Mouse (Mus musculus) forebrain, embryonic 10.5 days (tissue): ENCODE measurements at regions not wholly inside any gene's neighbourhood (a gene's known extent, or its start where the extent isn't known, plus 50 kb on each side); places are given as distances from the start of the nearest gene placed in this dataset.

Experiments used
- DNase-seq: peaks from one replicate; pipeline ENCODE4 v3.0.0-alpha.2; 2017; ENCODE audit warnings: low spot score; ENCODE audit errors: extremely low spot score
- H3K27ac ChIP-seq: fragments of 300-500 bp; sonication (generic); 2 replicates; pipeline ENCODE4 v1.5.1; 2016; ENCODE audit warnings: mild to moderate bottlenecking
- H3K27me3 ChIP-seq: fragments of 300-500 bp; sonication (generic); 2 replicates; pipeline ENCODE4 v1.6.1; 2016; ENCODE audit warnings: mild to moderate bottlenecking; ENCODE audit not compliant: poor library complexity, severe bottlenecking
- H3K36me3 ChIP-seq: fragments of 300-500 bp; sonication (generic); replicated peaks from 2 replicates; pipeline ENCODE4 v1.6.1; 2016; ENCODE audit warnings: mild to moderate bottlenecking, moderate library complexity
- H3K4me1 ChIP-seq: fragments of 300-500 bp; sonication (generic); 2 replicates; pipeline ENCODE4 v1.6.1; 2016
- H3K4me3 ChIP-seq: fragments of 300-500 bp; sonication (generic); 2 replicates; pipeline ENCODE4 v1.5.1; 2016; ENCODE audit warnings: mild to moderate bottlenecking, moderate library complexity
- H3K9me3 ChIP-seq: fragments of 300-500 bp; sonication (generic); 2 replicates; pipeline ENCODE4 v1.6.1; 2016; ENCODE audit warnings: mild to moderate bottlenecking, moderate library complexity
- WGBS: fragments of 180-500 bp; shearing (Covaris S2); methylation state at CpG from one replicate; pipeline ENCODE4 v1.1.7; 2016; 5-methylcytosine and 5-hydroxymethylcytosine counted together

DNA sequence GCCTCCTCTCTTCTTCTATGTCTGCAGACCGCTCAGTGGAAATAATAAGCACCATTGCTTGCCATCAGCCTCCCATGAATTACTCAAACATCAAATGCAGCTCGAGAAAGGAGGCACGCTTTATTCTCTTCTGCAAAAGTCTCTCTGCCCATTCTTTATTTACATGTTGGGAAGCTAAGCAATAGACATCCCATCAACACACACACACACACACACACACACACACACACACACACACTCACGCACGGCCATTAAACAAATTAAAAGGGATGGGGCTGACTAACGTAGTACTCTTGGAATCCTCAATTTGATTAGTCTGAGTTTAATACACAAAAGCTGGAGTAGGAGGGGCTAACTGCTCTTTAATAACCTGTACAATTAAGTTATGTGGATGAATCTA, 167.7 kb downstream of the Ascl1 start:
- peak overlapping the region; percentile 56; the same call in 1 of the 2 replicates for H3K27ac ChIP-seq
- H3K27me3 ChIP-seq, result 0 out of 2 replicates have a peak, but pooled peaks cover 4% of the 10 kb centered on the region
- 46% methylated on average over 6 of the region's 6 CpGs for WGBS
- no peaks in the 10 kb centered on the region for H3K36me3 ChIP-seq
- peaks cover 19% of the 10 kb centered on the region for H3K4me1 ChIP-seq
- DNase-seq, result no peak
- no peak overlapping the region; the same call in 1 of the 2 replicates for H3K4me3 ChIP-seq
- H3K9me3 ChIP-seq, result no peaks in the 10 kb centered on the region

GRCm38 (mm10) chr10:87325143-87325542, 168.3 kb downstream of the Ascl1 start:
- Histone ChIP-seq H3K27me3 (0 out of 2 replicates have a peak, but pooled peaks cover 4% of the 10 kb centered on the region), H3K27ac (peak overlapping the region; percentile 56), H3K4me1 (peaks cover 19% of the 10 kb centered on the region), H3K36me3 (no peaks in the 10 kb centered on the region), H3K9me3 (no peaks in the 10 kb centered on the region), H3K4me3 (no peak overlapping the region; the same call in 1 of the 2 replicates)
- no peak for DNase-seq
- WGBS, result 50% methylated on average over 9 of the region's 9 CpGs

DNA sequence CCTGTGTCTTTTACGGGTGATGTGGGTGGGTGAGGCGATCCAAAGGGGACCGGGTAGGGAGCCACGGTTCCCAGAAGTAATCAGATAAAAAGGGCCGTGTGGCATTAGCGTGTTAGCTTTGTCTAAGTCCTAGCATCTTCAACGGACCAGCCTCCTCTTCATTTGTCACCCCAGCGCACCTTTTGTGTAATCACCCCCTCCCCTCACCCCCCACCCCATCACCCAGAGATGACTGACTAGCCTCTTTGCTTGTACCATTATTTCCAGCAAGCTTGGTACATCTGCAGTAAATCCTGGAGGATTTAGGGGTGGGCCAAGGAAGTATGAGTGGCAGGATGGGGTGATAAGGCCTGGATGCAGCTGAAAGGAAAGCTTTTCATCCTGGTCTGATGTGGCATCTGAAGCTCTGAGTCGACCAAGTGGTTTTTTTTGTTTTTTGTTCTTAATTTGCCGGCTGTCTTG, 183.8 kb downstream of the Ascl1 start:
- peaks cover 29% of the 10 kb centered on the region for H3K9me3 ChIP-seq
- peaks cover 17% of the 10 kb centered on the region for H3K27me3 ChIP-seq
- DNase-seq, result no peak
- peak overlapping the region; percentile 68; the same call in 1 of the 2 replicates for H3K27ac ChIP-seq
- peak overlapping the region; percentile 23; the same call in 1 of the 2 replicates for H3K4me3 ChIP-seq
- peaks cover 3% of the 10 kb centered on the region; the same call in 1 of the 2 replicates for H3K36me3 ChIP-seq
- peaks cover 22% of the 10 kb centered on the region for H3K4me1 ChIP-seq
- WGBS, result 22% methylated on average over 10 of the region's 10 CpGs

DNA sequence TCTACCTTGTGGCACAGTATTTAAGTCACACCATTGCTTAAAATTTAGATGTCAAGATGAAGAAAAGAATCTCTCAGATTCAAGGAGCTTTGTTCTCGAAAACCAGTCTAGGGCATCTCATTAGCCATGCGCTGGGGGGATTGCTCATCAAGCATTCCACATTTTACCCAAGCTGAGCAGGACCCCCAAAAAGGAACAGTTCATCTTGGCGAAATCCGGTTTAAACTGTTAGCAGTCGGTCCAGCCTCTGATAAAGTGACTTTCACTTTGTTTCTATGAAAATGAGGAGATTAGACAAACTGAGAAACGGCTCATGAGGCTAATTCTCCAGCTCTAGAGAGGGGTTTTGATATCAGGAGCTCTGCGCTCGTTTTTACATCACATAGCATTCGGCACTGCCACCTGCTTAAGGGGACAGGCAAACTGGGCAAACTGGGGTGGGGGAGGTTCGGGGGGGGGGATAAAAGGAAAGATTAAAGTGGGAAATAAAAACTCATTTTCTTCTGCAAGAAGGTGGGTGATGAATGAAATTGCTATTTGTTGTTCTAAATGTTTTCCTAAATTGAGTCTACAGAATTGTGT, 184.6 kb downstream of the Ascl1 start:
- Histone ChIP-seq H3K9me3 (peaks cover 29% of the 10 kb centered on the region), H3K4me1 (peaks cover 22% of the 10 kb centered on the region), H3K36me3 (peaks cover 3% of the 10 kb centered on the region; the same call in 1 of the 2 replicates), H3K27me3 (peaks cover 17% of the 10 kb centered on the region), H3K4me3 (no peak overlapping the region), H3K27ac (peak overlapping the region; percentile 44; the same call in 1 of the 2 replicates)
- DNase-seq, result no peak
- WGBS, result 37% methylated on average over 10 of the region's 10 CpGs

GRCm38 (mm10) chr10:87297166-87297565, 196.3 kb downstream of the Ascl1 start:
- H3K4me1 ChIP-seq, result peaks cover 9% of the 10 kb centered on the region
- 67% methylated on average over 5 of the region's 5 CpGs for WGBS
- DNase-seq, result no peak
- H3K36me3 ChIP-seq, result no peaks in the 10 kb centered on the region
- no peaks in the 10 kb centered on the region for H3K9me3 ChIP-seq
- H3K4me3 ChIP-seq, result no peak overlapping the region
- peaks cover 3% of the 10 kb centered on the region; the same call in 1 of the 2 replicates for H3K27me3 ChIP-seq
- no peak overlapping the region for H3K27ac ChIP-seq

- 6% methylated on average over 2 of the region's 2 CpGs for WGBS
- no peak overlapping the region for H3K4me3 ChIP-seq
- no peak for DNase-seq
- H3K27me3 ChIP-seq, result peaks cover 11% of the 10 kb centered on the region
- no peaks in the 10 kb centered on the region for H3K36me3 ChIP-seq
- peak overlapping the region; percentile 20; the same call in 1 of the 2 replicates for H3K27ac ChIP-seq
- no peaks in the 10 kb centered on the region for H3K9me3 ChIP-seq
- peaks cover 9% of the 10 kb centered on the region for H3K4me1 ChIP-seq
Observed at GRCm38 (mm10) chr10:87293317-87293716, 200.1 kb downstream of the Ascl1 start.

DNA sequence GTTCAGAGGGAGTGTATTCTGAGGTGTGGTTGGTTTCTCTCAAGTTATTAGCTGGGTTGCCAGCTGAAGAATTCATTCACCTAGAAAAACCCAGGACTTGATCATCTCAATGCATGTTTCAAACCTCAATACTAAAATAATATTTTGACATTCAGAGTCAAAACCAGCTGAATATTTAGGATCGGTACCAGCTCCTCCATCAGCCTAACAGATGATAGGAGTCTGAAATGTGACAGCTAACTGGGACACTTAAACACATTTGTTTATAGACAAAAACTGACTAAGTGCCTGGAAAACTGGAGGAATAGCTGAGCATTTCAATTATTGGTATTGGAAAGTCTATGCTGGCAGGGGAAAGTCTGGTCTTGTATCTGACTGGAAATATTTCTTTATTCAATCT, 206.6 kb downstream of the Ascl1 start:
- Histone ChIP-seq H3K4me3 (no peak overlapping the region), H3K27ac (no peak overlapping the region), H3K9me3 (no peaks in the 10 kb centered on the region), H3K36me3 (no peaks in the 10 kb centered on the region), H3K4me1 (no peaks in the 10 kb centered on the region), H3K27me3 (peaks cover 8% of the 10 kb centered on the region)
- no peak for DNase-seq
- WGBS, result 98% methylated on average over 1 of the region's 1 CpGs

DNA sequence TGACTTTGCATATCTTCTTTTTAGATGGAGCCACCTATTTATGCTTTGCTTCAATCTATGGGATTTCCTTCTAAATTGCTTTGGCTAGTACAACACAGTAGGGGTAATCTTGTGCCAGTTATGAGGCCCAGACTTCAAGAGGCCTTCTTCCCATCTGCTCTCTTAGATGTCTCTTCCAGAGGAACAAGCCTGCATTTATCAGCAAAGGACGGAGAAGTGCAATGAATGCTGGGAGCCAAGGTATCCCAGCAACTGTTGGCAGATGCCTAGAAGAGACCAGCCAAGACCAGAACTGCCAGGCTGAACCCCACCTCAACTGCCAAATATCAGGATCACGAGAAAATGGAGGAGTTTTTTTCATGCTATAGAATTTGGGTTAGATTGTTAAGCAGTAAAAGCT, 209.2 kb downstream of the Ascl1 start:
- H3K4me3 ChIP-seq, result no peak overlapping the region
- H3K27ac ChIP-seq, result no peak overlapping the region
- H3K4me1 ChIP-seq, result no peaks in the 10 kb centered on the region
- no peak for DNase-seq
- H3K36me3 ChIP-seq, result no peaks in the 10 kb centered on the region
- no peaks in the 10 kb centered on the region for H3K9me3 ChIP-seq
- WGBS, result 76% methylated on average over 2 of the region's 2 CpGs
- H3K27me3 ChIP-seq, result no peaks in the 10 kb centered on the region
